In genomic region chr7:115057736-115058135, GRCm38 (mm10) we compare ENCODE assay signal across 19 mouse cellular contexts.
A peak's percentile ranks its signal among the peaks of the same experiment; 100 is the strongest.
DNase-seq lines count a peak whose midpoint lies in the region; ATAC-seq and TF ChIP-seq lines count a peak whose summit lies in the region.
"Had no signal": no experiment of that assay in that cellular context is flagged by ENCODE, and none has a peak within 500 bp of the region (broad histone marks: within the 10 kb centered on the region; RNA-seq: fewer than 3 reads in every experiment).

No protein-coding gene starts in this region.

- H3K36me3 ChIP-seq in midbrain, embryonic 10.5 days, result no peaks in the 10 kb centered on the region
- H3K36me3 ChIP-seq in midbrain, embryonic 16.5 days (ENCODE audit: control insufficient read depth, insufficient read depth, low read length), result no peaks in the 10 kb centered on the region
- H3K36me3 ChIP-seq in limb, embryonic 14.5 days (ENCODE audit: control insufficient read depth, insufficient read depth, low read length), result no peaks in the 10 kb centered on the region
- H3K36me3 ChIP-seq in thymus, adult 2 months (ENCODE audit: control insufficient read depth, insufficient read depth, low read length), result no peaks in the 10 kb centered on the region
- H3K36me3 ChIP-seq: heart, embryonic 10.5 days; limb, embryonic 15.5 days; midbrain, embryonic 15.5 days had no signal

- H3K9ac ChIP-seq in midbrain, embryonic 16.5 days (ENCODE audit: low read depth, low read length), result no peak overlapping the region
- no peak overlapping the region for H3K9ac ChIP-seq in limb, embryonic 14.5 days (ENCODE audit: low read depth, low read length, severe bottlenecking)
- H3K9ac ChIP-seq: forebrain, embryonic 13.5 days; limb, embryonic 15.5 days; midbrain, embryonic 15.5 days had no signal

- H3K9me3 ChIP-seq in midbrain, embryonic 10.5 days (replicated peaks), result no peaks in the 10 kb centered on the region
- H3K9me3 ChIP-seq in midbrain, embryonic 16.5 days (replicated peaks; ENCODE audit: control insufficient read depth, low read length, poor library complexity, severe bottlenecking), result no peaks in the 10 kb centered on the region
- H3K9me3 ChIP-seq in limb, embryonic 14.5 days (ENCODE audit: control insufficient read depth, low read length), result no peaks in the 10 kb centered on the region
- H3K9me3 ChIP-seq: forebrain, embryonic 13.5 days; heart, embryonic 10.5 days; limb, embryonic 15.5 days; midbrain, embryonic 15.5 days had no signal

- no peak for ATAC-seq in midbrain, embryonic 16.5 days
- ATAC-seq in limb, embryonic 14.5 days (ENCODE audit: low FRiP score, low read depth), result peak; percentile 67; the same call in 1 of the 2 replicates
- ATAC-seq: activated CD4-positive, CD25-positive, alpha-beta regulatory T cell, adult 4 months; midbrain, embryonic 15.5 days; Patski had no signal

- peaks cover 70% of the 10 kb centered on the region for H3K27me3 ChIP-seq in midbrain, embryonic 10.5 days (ENCODE audit: low read depth, poor library complexity, severe bottlenecking)
- no peaks in the 10 kb centered on the region for H3K27me3 ChIP-seq in midbrain, embryonic 16.5 days (ENCODE audit: control insufficient read depth, insufficient read depth, low read depth, low read length)
- H3K27me3 ChIP-seq in limb, embryonic 14.5 days (ENCODE audit: control insufficient read depth, insufficient read depth, low read length), result no peaks in the 10 kb centered on the region
- H3K27me3 ChIP-seq in thymus, adult 2 months (ENCODE audit: control insufficient read depth, insufficient read depth, low read length), result no peaks in the 10 kb centered on the region
- H3K27me3 ChIP-seq: limb, embryonic 15.5 days had no signal

- peak; percentile 5 for DNase-seq in kidney, adult 18-20 months
- DNase-seq in kidney, postnatal 25 days, result no peak
- DNase-seq in midbrain, embryonic 10.5 days (ENCODE audit: low spot score), result peak; percentile 23
- no peak for DNase-seq in limb, embryonic 14.5 days (ENCODE audit: low spot score)
- DNase-seq in retina, postnatal 1 day, result peak; percentile 59
- DNase-seq in thymus, adult 2 months, result no peak
- DNase-seq: adrenal gland, postnatal 36 days; cerebellum, adult 8-10 months; gastrocnemius, postnatal 25 days; heart, postnatal 10 days; lung, postnatal 4 days had no signal

- H3K27ac ChIP-seq in midbrain, embryonic 10.5 days (replicated peaks), result no peak overlapping the region; the same call in 1 of the 2 replicates
- H3K27ac ChIP-seq in midbrain, embryonic 16.5 days (ENCODE audit: low read length), result no peak overlapping the region
- no peak overlapping the region for H3K27ac ChIP-seq in limb, embryonic 14.5 days (replicated peaks; ENCODE audit: low read depth, low read length)
- no peak overlapping the region for H3K27ac ChIP-seq in thymus, adult 2 months (ENCODE audit: control insufficient read depth, insufficient read depth, low read length)
- H3K27ac ChIP-seq: forebrain, embryonic 13.5 days; heart, embryonic 10.5 days; kidney, postnatal 0 days; limb, embryonic 15.5 days; midbrain, embryonic 15.5 days had no signal

- no peak overlapping the region for H3K4me2 ChIP-seq in midbrain, embryonic 16.5 days (ENCODE audit: low read length)
- no peak overlapping the region for H3K4me2 ChIP-seq in limb, embryonic 14.5 days (replicated peaks; ENCODE audit: low read depth, low read length, severe bottlenecking)
- H3K4me2 ChIP-seq: forebrain, embryonic 13.5 days; limb, embryonic 15.5 days; midbrain, embryonic 15.5 days had no signal

- no peak for TF ChIP-seq CTCF in thymus, adult 2 months (IDR thresholded peaks at IDR 0.05; ENCODE audit: borderline replicate concordance, control insufficient read depth, extremely low read depth, insufficient read depth, low read length, poor library complexity)

- 33% methylated on average over 3 of the region's 3 CpGs for WGBS in midbrain, embryonic 10.5 days
- WGBS in midbrain, embryonic 16.5 days, result 15% methylated on average over 3 of the region's 3 CpGs
- WGBS in limb, embryonic 14.5 days, result 22% methylated on average over 3 of the region's 3 CpGs
- WGBS in thymus, adult 2 months, result 48% methylated on average over 3 of the region's 3 CpGs

- H3K4me3 ChIP-seq in midbrain, embryonic 10.5 days, result peak overlapping the region; percentile 20; the same call in 1 of the 2 replicates
- no peak overlapping the region for H3K4me3 ChIP-seq in midbrain, embryonic 16.5 days (ENCODE audit: low read depth, low read length)
- no peak overlapping the region for H3K4me3 ChIP-seq in limb, embryonic 14.5 days (replicated peaks; ENCODE audit: low read length)
- H3K4me3 ChIP-seq in thymus, adult 2 months (ENCODE audit: control insufficient read depth, insufficient read depth, low read length), result no peak overlapping the region
- H3K4me3 ChIP-seq: forebrain, embryonic 13.5 days; heart, embryonic 10.5 days; limb, embryonic 15.5 days; midbrain, embryonic 15.5 days had no signal

- no peak for TF ChIP-seq POLR2A in limb, embryonic 14.5 days (IDR thresholded peaks at IDR 0.05; ENCODE audit: borderline replicate concordance, extremely low read depth, insufficient read depth, insufficient read length)
- TF ChIP-seq POLR2A in thymus, adult 2 months (IDR thresholded peaks at IDR 0.05; ENCODE audit: control insufficient read depth, extremely low read depth, insufficient read depth, low read length, poor library complexity), result no peak

- H3K4me1 ChIP-seq in midbrain, embryonic 10.5 days, result peaks cover 30% of the 10 kb centered on the region
- H3K4me1 ChIP-seq in midbrain, embryonic 16.5 days (ENCODE audit: control insufficient read depth, insufficient read depth, low read length), result 0 out of 2 replicates have a peak, but pooled peaks cover 8% of the 10 kb centered on the region
- H3K4me1 ChIP-seq in limb, embryonic 14.5 days (ENCODE audit: control insufficient read depth, insufficient read depth, low read length), result no peaks in the 10 kb centered on the region
- H3K4me1 ChIP-seq in thymus, adult 2 months (replicated peaks; ENCODE audit: control insufficient read depth, insufficient read depth, low read length), result peaks cover 16% of the 10 kb centered on the region
- H3K4me1 ChIP-seq: limb, embryonic 15.5 days had no signal

Comparison
In these comparisons a context has a peak if more than half of its experiments do, and no peak if none do; other contexts are left out.
1. DNase-seq: peak in kidney, adult 18-20 months (single experiment), midbrain, embryonic 10.5 days (single experiment) and retina, postnatal 1 day (single experiment); none in kidney, postnatal 25 days (0 of 2), limb, embryonic 14.5 days (single experiment) and thymus, adult 2 months (single experiment).